Mouse (Mus musculus): ENCODE data around the gene Hk3.
A peak's percentile ranks its signal among the peaks of the same experiment; 100 is the strongest.

Gene Hk3

GRCm38 (mm10) chr13:55004646-55005045, 16.5 kb downstream of the Hk3 start:
- no peak for DNase-seq (ENCODE audit: inconsistent age in 2 of 2, low spot score in 1 of 2)

- DNase-seq (ENCODE audit: inconsistent age in 2 of 2, low spot score in 1 of 2): no peak
Observed at GRCm38 (mm10) chr13:55002090-55002489, 19.1 kb downstream of the Hk3 start.

- DNase-seq (ENCODE audit: inconsistent age in 2 of 2, low spot score in 1 of 2): no peak
Observed at GRCm38 (mm10) chr13:55000433-55000832, 20.8 kb downstream of the Hk3 start.

GRCm38 (mm10) chr13:54997568-54997967, 23.6 kb downstream of the Hk3 start:
- DNase-seq (ENCODE audit: inconsistent age in 2 of 2, low spot score in 1 of 2): peak in 1 of 2 experiments; percentile 52

GRCm38 (mm10) chr13:54995161-54995560, 26.0 kb downstream of the Hk3 start:
- peak in 1 of 2 experiments; percentile 32 for DNase-seq (ENCODE audit: inconsistent age in 2 of 2, low spot score in 1 of 2)

GRCm38 (mm10) chr13:54994576-54994975, 26.6 kb downstream of the Hk3 start:
- DNase-seq (ENCODE audit: inconsistent age in 2 of 2, low spot score in 1 of 2): peak in 1 of 2 experiments; percentile 55

GRCm38 (mm10) chr13:54992215-54992614, 29.0 kb downstream of the Hk3 start:
- no peak for DNase-seq (ENCODE audit: inconsistent age in 2 of 2, low spot score in 1 of 2)

- DNase-seq (ENCODE audit: inconsistent age in 2 of 2, low spot score in 1 of 2): no peak
Observed at GRCm38 (mm10) chr13:54988181-54988760, 32.9 kb downstream of the Hk3 start.

- no peak for DNase-seq (ENCODE audit: inconsistent age in 2 of 2, low spot score in 1 of 2)
Observed at GRCm38 (mm10) chr13:54987405-54987804, 33.8 kb downstream of the Hk3 start.

GRCm38 (mm10) chr13:54983614-54984013, 37.6 kb downstream of the Hk3 start:
- DNase-seq (ENCODE audit: inconsistent age in 2 of 2, low spot score in 1 of 2): no peak

GRCm38 (mm10) chr13:54983001-54983400, 38.2 kb downstream of the Hk3 start:
- no peak for DNase-seq (ENCODE audit: inconsistent age in 2 of 2, low spot score in 1 of 2)

- peak in 1 of 2 experiments; percentile 60 for DNase-seq (ENCODE audit: inconsistent age in 2 of 2, low spot score in 1 of 2)
Observed at GRCm38 (mm10) chr13:54980957-54981356, 40.2 kb downstream of the Hk3 start.

GRCm38 (mm10) chr13:54978804-54979203, 42.4 kb downstream of the Hk3 start:
- peak in 1 of 2 experiments; percentile 41 for DNase-seq (ENCODE audit: inconsistent age in 2 of 2, low spot score in 1 of 2)

- DNase-seq (ENCODE audit: inconsistent age in 2 of 2, low spot score in 1 of 2): no peak
Observed at GRCm38 (mm10) chr13:54975546-54975945, 45.6 kb downstream of the Hk3 start.

- DNase-seq (ENCODE audit: inconsistent age in 2 of 2, low spot score in 1 of 2): peak; percentile 23 to 70
Observed at GRCm38 (mm10) chr13:54970521-54971247, 50.5 kb downstream of the Hk3 start.

- DNase-seq (ENCODE audit: inconsistent age in 2 of 2, low spot score in 1 of 2): no peak
Observed at GRCm38 (mm10) chr13:54969513-54969912, 51.7 kb downstream of the Hk3 start.

- no peak for DNase-seq (ENCODE audit: inconsistent age in 2 of 2, low spot score in 1 of 2)
Observed at GRCm38 (mm10) chr13:54968636-54969035, 52.5 kb downstream of the Hk3 start.

- no peak for DNase-seq (ENCODE audit: inconsistent age in 2 of 2, low spot score in 1 of 2)
Observed at GRCm38 (mm10) chr13:54967501-54967900, 53.7 kb downstream of the Hk3 start.

GRCm38 (mm10) chr13:54965256-54965655, 55.9 kb downstream of the Hk3 start:
- no peak for DNase-seq (ENCODE audit: inconsistent age in 2 of 2, low spot score in 1 of 2)

GRCm38 (mm10) chr13:54960491-54960890, 60.7 kb downstream of the Hk3 start:
- DNase-seq (ENCODE audit: inconsistent age in 2 of 2, low spot score in 1 of 2): no peak

- no peak for DNase-seq (ENCODE audit: inconsistent age in 2 of 2, low spot score in 1 of 2)
Observed at GRCm38 (mm10) chr13:54959842-54960241, 61.3 kb downstream of the Hk3 start.

- DNase-seq (ENCODE audit: inconsistent age in 2 of 2, low spot score in 1 of 2): no peak
Observed at GRCm38 (mm10) chr13:54959059-54959701, 62.0 kb downstream of the Hk3 start.

Data from adrenal gland, adult (tissue).